Mouse (Mus musculus): Measurements from ENCODE around the gene Rad9a. TPM values are rescaled to one million over a fixed set of nuclear protein-coding genes. Genes with fewer than 3 reads are reported as not detected.

The Rad9a gene
- polyA plus RNA-seq, 1 experiment from 2014 or later: 11.3 TPM

DNA sequence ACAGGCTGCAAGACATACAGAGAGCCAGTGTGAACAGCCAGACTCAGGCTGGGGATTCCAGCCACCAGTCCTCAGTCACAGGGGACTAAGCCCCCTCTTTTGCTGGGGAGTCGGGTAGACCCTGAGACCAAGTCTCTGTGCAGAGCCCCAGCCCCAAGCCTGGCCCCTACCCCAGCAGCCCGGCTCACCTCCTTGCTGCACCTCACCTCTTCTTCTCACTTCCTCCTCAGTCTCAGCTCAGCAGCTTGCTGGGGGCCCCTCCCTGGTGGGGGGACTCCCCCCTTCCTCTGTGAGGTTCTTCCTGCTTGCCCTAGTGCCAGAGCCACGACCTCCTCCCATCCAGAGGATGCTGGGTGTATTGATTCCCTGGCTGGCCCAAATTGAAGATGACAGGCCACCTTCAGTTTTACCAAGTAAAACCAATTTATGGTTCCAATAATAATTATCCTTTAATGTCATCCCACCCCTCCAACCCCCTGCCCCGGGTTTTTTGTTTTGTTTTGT is 10.6 kb downstream of the Rad9a start, which contains the start of gene Tbc1d10c:
Gene Tbc1d10c (minus strand): TSS at position 454 of the 504 bp plus-strand sequence.
- TF ChIP-seq CTCF (IDR thresholded peaks at IDR 0.05; ENCODE audit: low read depth): no peak
- no peak for TF ChIP-seq EP300 (optimal IDR thresholded peaks at IDR 0.05)
- Histone ChIP-seq H3K36me3 (ENCODE audit: control insufficient read depth, insufficient read depth, low read length) (peaks cover 15% of the 10 kb centered on the region), H3K9ac (ENCODE audit: low read length) (peak within 1 kb of the TSS; percentile 98), H3K4me3 (ENCODE audit: low read depth, low read length) (peak within 1 kb of the TSS; percentile 84), H3K4me1 (replicated peaks; ENCODE audit: control insufficient read depth, insufficient read depth) (peaks cover 3% of the 10 kb centered on the region), H3K27me3 (ENCODE audit: control insufficient read depth, insufficient read depth, low read length) (no peaks in the 10 kb centered on the region), H3K4me2 (replicated peaks; ENCODE audit: low read depth) (peak within 1 kb of the TSS; percentile 85), H3K27ac (replicated peaks) (peak within 1 kb of the TSS; percentile 98), H3K9me3 (ENCODE audit: control insufficient read depth, low read length) (no peaks in the 10 kb centered on the region)
- WGBS: 51% methylated on average over 4 of the region's 4 CpGs
- ATAC-seq (ENCODE audit: low FRiP score, low TSS enrichment) (no peak), DNase-seq (ENCODE audit: low spot score) (no peak)

DNA sequence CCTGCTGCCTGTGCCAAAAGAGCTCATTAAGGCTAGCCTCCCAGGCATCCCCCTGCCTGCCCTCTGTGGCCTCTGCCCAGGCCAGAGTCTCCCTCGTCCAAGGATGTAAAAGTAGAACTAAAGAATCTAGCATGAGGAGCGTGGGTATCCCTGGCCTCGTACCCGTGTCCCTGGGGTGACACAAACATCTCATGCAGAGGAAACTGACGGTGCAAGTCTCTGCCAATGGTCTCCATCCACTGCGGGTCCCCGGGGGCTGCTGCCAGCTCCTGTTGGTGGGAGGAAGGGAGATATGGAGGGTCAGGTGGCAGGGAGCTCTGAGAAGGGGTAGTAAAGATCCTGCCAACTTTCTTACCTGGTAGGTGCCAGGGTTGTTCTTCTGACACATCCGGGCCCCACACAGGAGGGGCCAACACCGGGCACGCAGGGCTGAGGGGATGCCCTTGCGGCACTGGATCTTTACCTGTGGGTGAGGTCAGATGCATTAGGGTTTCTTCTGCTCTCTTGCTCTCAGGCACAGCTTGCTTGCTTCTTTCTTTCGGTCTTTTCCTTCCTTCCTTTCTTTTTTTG is 12.3 kb downstream of the Rad9a start:
- Histone ChIP-seq H3K36me3 (ENCODE audit: control insufficient read depth, insufficient read depth, low read length) (peaks cover 3% of the 10 kb centered on the region; the same call in 1 of the 2 replicates), H3K27ac (replicated peaks) (no peak overlapping the region), H3K4me3 (ENCODE audit: low read depth, low read length) (no peak overlapping the region), H3K4me1 (replicated peaks; ENCODE audit: control insufficient read depth, insufficient read depth) (peaks cover 3% of the 10 kb centered on the region), H3K27me3 (ENCODE audit: control insufficient read depth, insufficient read depth, low read length) (no peaks in the 10 kb centered on the region), H3K9me3 (ENCODE audit: control insufficient read depth, low read length) (no peaks in the 10 kb centered on the region), H3K4me2 (replicated peaks; ENCODE audit: low read depth) (no peak overlapping the region), H3K9ac (ENCODE audit: low read length) (no peak overlapping the region)
- no peak for ATAC-seq (ENCODE audit: low FRiP score, low TSS enrichment)
- TF ChIP-seq EP300 (optimal IDR thresholded peaks at IDR 0.05) (no peak), CTCF (IDR thresholded peaks at IDR 0.05; ENCODE audit: low read depth) (no peak)
- no peak for DNase-seq (ENCODE audit: low spot score)
- WGBS: 85% methylated on average over 12 of the region's 12 CpGs

DNA sequence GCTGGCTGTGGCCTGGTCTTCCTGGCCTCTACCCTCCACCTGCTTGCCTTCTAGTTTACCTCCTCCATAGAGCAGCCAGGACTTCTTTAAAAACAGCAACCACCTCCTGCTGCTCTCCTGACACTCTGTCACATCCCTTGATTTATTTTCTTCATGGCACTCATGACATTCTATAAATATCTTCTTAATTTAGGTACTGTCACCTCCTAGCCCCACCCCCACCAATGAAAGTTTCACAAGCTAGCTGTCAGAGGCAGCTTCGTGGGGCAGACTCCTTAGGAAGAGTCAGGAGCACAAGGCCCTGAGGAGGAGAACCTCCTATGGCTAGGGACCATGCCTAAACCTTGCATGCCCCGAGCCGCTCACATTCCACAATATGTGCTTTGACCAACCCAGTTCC is 14.2 kb downstream of the Rad9a start:
- Histone ChIP-seq H3K36me3 (ENCODE audit: control insufficient read depth, insufficient read depth, low read length) (no peaks in the 10 kb centered on the region), H3K4me1 (replicated peaks; ENCODE audit: control insufficient read depth, insufficient read depth) (no peaks in the 10 kb centered on the region), H3K9ac (ENCODE audit: low read length) (no peak overlapping the region), H3K27ac (replicated peaks) (no peak overlapping the region), H3K4me3 (ENCODE audit: low read depth, low read length) (no peak overlapping the region), H3K27me3 (ENCODE audit: control insufficient read depth, insufficient read depth, low read length) (no peaks in the 10 kb centered on the region), H3K9me3 (ENCODE audit: control insufficient read depth, low read length) (no peaks in the 10 kb centered on the region), H3K4me2 (replicated peaks; ENCODE audit: low read depth) (no peak overlapping the region)
- TF ChIP-seq CTCF (IDR thresholded peaks at IDR 0.05; ENCODE audit: low read depth): no peak
- no peak for TF ChIP-seq EP300 (optimal IDR thresholded peaks at IDR 0.05)
- no peak for ATAC-seq (ENCODE audit: low FRiP score, low TSS enrichment)
- DNase-seq (ENCODE audit: low spot score): no peak
- 74% methylated on average over 3 of the region's 3 CpGs for WGBS

DNA sequence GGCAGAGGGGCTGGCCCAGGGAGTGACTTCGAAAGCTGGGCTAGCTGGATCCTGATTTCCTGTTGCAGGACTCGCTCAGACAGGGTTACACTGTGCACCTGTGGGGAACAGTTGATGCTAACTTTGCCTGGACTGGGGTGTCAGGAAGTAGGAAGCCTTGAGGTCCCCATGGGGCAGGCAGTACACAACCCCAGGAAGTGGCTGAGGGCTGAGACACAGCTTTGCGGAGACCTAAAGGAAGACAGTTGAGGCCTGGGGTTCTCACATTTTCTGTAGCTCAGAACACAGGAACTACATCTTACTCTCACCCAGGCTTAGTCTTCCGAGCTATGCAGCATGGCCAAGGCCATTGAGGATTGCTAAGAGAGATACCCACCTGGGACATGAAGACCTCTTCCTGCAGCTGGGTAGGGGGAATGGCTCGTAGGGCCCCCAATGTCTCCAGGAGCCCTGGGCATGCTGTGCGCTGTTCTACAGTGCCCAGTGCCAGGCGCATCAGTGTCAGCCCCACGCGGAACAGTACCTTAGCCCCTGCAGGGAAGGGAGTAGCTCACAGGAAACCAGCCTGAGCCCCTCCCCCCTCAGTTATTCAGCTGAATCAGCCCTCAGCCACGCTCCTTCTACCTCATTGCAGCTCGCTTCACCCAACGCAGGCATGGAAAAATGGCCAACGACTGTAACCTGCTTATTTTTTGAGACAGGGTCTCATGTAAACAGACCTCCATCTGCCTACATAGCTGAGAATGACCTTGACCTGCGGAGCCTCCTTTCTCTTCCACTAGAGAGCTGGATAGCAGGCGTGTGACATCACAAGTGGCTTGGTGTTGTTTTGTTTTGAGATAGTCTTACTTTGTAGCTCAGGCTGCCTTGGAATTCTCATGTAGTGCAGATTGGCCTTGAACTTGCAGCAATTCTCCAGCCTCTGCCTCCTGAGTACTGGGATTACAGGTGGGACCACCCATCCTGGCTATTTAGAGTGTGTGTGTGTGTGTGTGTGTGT is 16.2 kb downstream of the Rad9a start:
- H3K4me2 ChIP-seq (replicated peaks; ENCODE audit: low read depth): no peak overlapping the region
- H3K27ac ChIP-seq (replicated peaks): no peak overlapping the region
- H3K9ac ChIP-seq (ENCODE audit: low read length): no peak overlapping the region
- ATAC-seq (ENCODE audit: low FRiP score, low TSS enrichment) (0 out of 2 replicates have a peak, but pooled peaks have one; percentile 7), DNase-seq (ENCODE audit: low spot score) (no peak)
- H3K4me1 ChIP-seq (replicated peaks; ENCODE audit: control insufficient read depth, insufficient read depth): no peaks in the 10 kb centered on the region
- no peaks in the 10 kb centered on the region for H3K9me3 ChIP-seq (ENCODE audit: control insufficient read depth, low read length)
- H3K27me3 ChIP-seq (ENCODE audit: control insufficient read depth, insufficient read depth, low read length): no peaks in the 10 kb centered on the region
- H3K4me3 ChIP-seq (ENCODE audit: low read depth, low read length): no peak overlapping the region
- TF ChIP-seq EP300 (optimal IDR thresholded peaks at IDR 0.05): no peak
- no peak for TF ChIP-seq CTCF (IDR thresholded peaks at IDR 0.05; ENCODE audit: low read depth)
- H3K36me3 ChIP-seq (ENCODE audit: control insufficient read depth, insufficient read depth, low read length): no peaks in the 10 kb centered on the region
- WGBS: 47% methylated on average over 15 of the region's 15 CpGs

DNA sequence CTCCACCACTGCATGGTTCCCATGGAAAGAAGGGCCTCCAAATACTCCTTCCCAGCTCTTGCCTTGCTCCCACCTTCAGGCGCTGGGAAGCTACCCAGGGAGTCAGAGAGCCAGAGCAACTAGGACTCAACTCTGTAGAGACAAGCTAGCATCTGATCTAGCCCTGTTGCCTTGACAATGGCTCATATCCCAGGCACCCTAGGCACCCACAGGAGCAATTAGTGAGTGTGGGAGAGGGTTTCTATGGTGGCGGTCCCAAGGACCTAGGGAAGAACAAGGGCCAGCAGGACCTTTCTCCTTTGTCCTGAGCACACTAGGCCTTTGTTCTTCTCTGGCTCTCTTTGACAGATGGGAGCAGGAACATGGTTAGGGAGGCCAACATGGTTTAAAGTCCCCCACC is 17.8 kb downstream of the Rad9a start:
- 87% methylated on average over 2 of the region's 2 CpGs for WGBS
- no peaks in the 10 kb centered on the region for H3K36me3 ChIP-seq (ENCODE audit: control insufficient read depth, insufficient read depth, low read length)
- no peak overlapping the region for H3K9ac ChIP-seq (ENCODE audit: low read length)
- DNase-seq (ENCODE audit: low spot score): no peak
- no peak for ATAC-seq (ENCODE audit: low FRiP score, low TSS enrichment)
- TF ChIP-seq CTCF (IDR thresholded peaks at IDR 0.05; ENCODE audit: low read depth) (no peak), EP300 (optimal IDR thresholded peaks at IDR 0.05) (no peak)
- no peaks in the 10 kb centered on the region for H3K4me1 ChIP-seq (replicated peaks; ENCODE audit: control insufficient read depth, insufficient read depth)
- H3K9me3 ChIP-seq (ENCODE audit: control insufficient read depth, low read length): no peaks in the 10 kb centered on the region
- no peak overlapping the region for H3K27ac ChIP-seq (replicated peaks)
- no peak overlapping the region for H3K4me3 ChIP-seq (ENCODE audit: low read depth, low read length)
- H3K27me3 ChIP-seq (ENCODE audit: control insufficient read depth, insufficient read depth, low read length): no peaks in the 10 kb centered on the region
- H3K4me2 ChIP-seq (replicated peaks; ENCODE audit: low read depth): no peak overlapping the region

All from stomach, postnatal 0 days (tissue).